Mouse (Mus musculus) thymus, postnatal 0 days (tissue): ENCODE results near the gene Defb36. TPM values are rescaled to one million over a fixed set of nuclear protein-coding genes. Genes with fewer than 3 reads are reported as not detected.
A peak's percentile ranks its signal among the peaks of the same experiment; 100 is the strongest.

Experiments used
- DNase-seq: peaks from one replicate; pipeline ENCODE4 v3.0.0-alpha.2; 2015; ENCODE audit warnings: low spot score
- polyA plus RNA-seq: library from polyadenylated mRNA; unstranded; fragments of >200 nt; fragmentation: Nextera tagmentation; extraction: Ambion mirVana; gene quantifications from 2 replicates; pipeline ENCODE4 v1.2.1, GENCODE M21; 2015

Gene Defb36
- polyA plus RNA-seq, 1 experiment from 2014 or later = not detected

GRCm38 (mm10) chr2:152620367-152621134, 16.4 kb downstream of the Defb36 start:
- no peak for DNase-seq

GRCm38 (mm10) chr2:152622151-152622550, 18.0 kb downstream of the Defb36 start:
- DNase-seq = no peak

GRCm38 (mm10) chr2:152622953-152623352, 18.8 kb downstream of the Defb36 start, which contains the start of gene Defb25:
TSS of gene Defb25 (minus strand) at chr2:152623053.
- no peak for DNase-seq

GRCm38 (mm10) chr2:152624566-152624965, 20.4 kb downstream of the Defb36 start:
- no peak for DNase-seq

GRCm38 (mm10) chr2:152625256-152625655, 21.1 kb downstream of the Defb36 start:
- no peak for DNase-seq

GRCm38 (mm10) chr2:152626774-152627591, 22.9 kb downstream of the Defb36 start, which contains the start of gene Rem1:
TSS of gene Rem1 (plus strand) at chr2:152626951.
- DNase-seq = no peak

- no peak for DNase-seq
Observed at GRCm38 (mm10) chr2:152628066-152628465, 23.9 kb downstream of the Defb36 start.

GRCm38 (mm10) chr2:152629239-152629638, 25.1 kb downstream of the Defb36 start:
- DNase-seq = no peak

- DNase-seq = no peak
Observed at GRCm38 (mm10) chr2:152629904-152630303, 25.8 kb downstream of the Defb36 start.

- DNase-seq = no peak
Observed at GRCm38 (mm10) chr2:152633334-152633733, 29.2 kb downstream of the Defb36 start.

GRCm38 (mm10) chr2:152634311-152634710, 30.2 kb downstream of the Defb36 start:
- DNase-seq = no peak

- DNase-seq = no peak
Observed at GRCm38 (mm10) chr2:152636246-152637005, 32.3 kb downstream of the Defb36 start.

GRCm38 (mm10) chr2:152637006-152637322, 32.8 kb downstream of the Defb36 start:
- no peak for DNase-seq

GRCm38 (mm10) chr2:152637381-152637780, 33.3 kb downstream of the Defb36 start:
- no peak for DNase-seq

- no peak for DNase-seq
Observed at GRCm38 (mm10) chr2:152638865-152639264, 34.7 kb downstream of the Defb36 start.

GRCm38 (mm10) chr2:152639406-152640113, 35.4 kb downstream of the Defb36 start:
- DNase-seq = no peak

GRCm38 (mm10) chr2:152652901-152653620, 48.9 kb downstream of the Defb36 start:
- no peak for DNase-seq

GRCm38 (mm10) chr2:152653874-152654715, 50.0 kb downstream of the Defb36 start:
- peak; percentile 20 for DNase-seq

GRCm38 (mm10) chr2:152657398-152657797, 53.3 kb downstream of the Defb36 start:
- DNase-seq = peak; percentile 7
